Mouse (Mus musculus): ENCODE measurements around the gene Grik5. TPM values are rescaled to one million over a fixed set of nuclear protein-coding genes. Genes with fewer than 3 reads are reported as not detected.
A peak's percentile ranks its signal among the peaks of the same experiment; 100 is the strongest.

The Grik5 gene
- polyA plus RNA-seq, 1 experiment: 2.1 TPM

- peak overlapping the region; percentile 31 for H3K4me3 ChIP-seq (ENCODE audit: insufficient read depth, low read length)
- H3K4me1 ChIP-seq (ENCODE audit: control insufficient read depth, insufficient read depth, low read length): peaks cover 19% of the 10 kb centered on the region
- TF ChIP-seq POLR2A (IDR thresholded peaks at IDR 0.05; ENCODE audit: borderline replicate concordance, low read depth, low read length): no peak
- peak; percentile 63 for TF ChIP-seq CTCF (IDR thresholded peaks at IDR 0.05; ENCODE audit: low read depth, low read length)
- H3K27ac ChIP-seq (ENCODE audit: insufficient read depth, low read depth, low read length): no peak overlapping the region
Measured at GRCm38 (mm10) chr7:25010090-25010913, 61.8 kb downstream of the Grik5 start.

GRCm38 (mm10) chr7:25009099-25009700 is 62.9 kb downstream of the Grik5 start:
- Histone ChIP-seq H3K4me1 (ENCODE audit: control insufficient read depth, insufficient read depth, low read length) (peaks cover 21% of the 10 kb centered on the region), H3K27ac (ENCODE audit: insufficient read depth, low read depth, low read length) (no peak overlapping the region), H3K4me3 (ENCODE audit: insufficient read depth, low read length) (no peak overlapping the region)
- no peak for TF ChIP-seq CTCF (IDR thresholded peaks at IDR 0.05; ENCODE audit: low read depth, low read length)
- TF ChIP-seq POLR2A (IDR thresholded peaks at IDR 0.05; ENCODE audit: borderline replicate concordance, low read depth, low read length): no peak

- H3K4me3 ChIP-seq (ENCODE audit: insufficient read depth, low read length): no peak overlapping the region
- H3K4me1 ChIP-seq (ENCODE audit: control insufficient read depth, insufficient read depth, low read length): peaks cover 21% of the 10 kb centered on the region
- no peak overlapping the region for H3K27ac ChIP-seq (ENCODE audit: insufficient read depth, low read depth, low read length)
- TF ChIP-seq POLR2A (IDR thresholded peaks at IDR 0.05; ENCODE audit: borderline replicate concordance, low read depth, low read length) (no peak), CTCF (IDR thresholded peaks at IDR 0.05; ENCODE audit: low read depth, low read length) (no peak)
Measured at GRCm38 (mm10) chr7:25008635-25009034, 63.5 kb downstream of the Grik5 start.

- Histone ChIP-seq H3K4me3 (ENCODE audit: insufficient read depth, low read length) (no peak overlapping the region), H3K27ac (ENCODE audit: insufficient read depth, low read depth, low read length) (no peak overlapping the region), H3K4me1 (ENCODE audit: control insufficient read depth, insufficient read depth, low read length) (peaks cover 21% of the 10 kb centered on the region)
- TF ChIP-seq CTCF (IDR thresholded peaks at IDR 0.05; ENCODE audit: low read depth, low read length): no peak
- TF ChIP-seq POLR2A (IDR thresholded peaks at IDR 0.05; ENCODE audit: borderline replicate concordance, low read depth, low read length): no peak
Measured at GRCm38 (mm10) chr7:25007609-25008374, 64.4 kb downstream of the Grik5 start.

- peaks cover 21% of the 10 kb centered on the region for H3K4me1 ChIP-seq (ENCODE audit: control insufficient read depth, insufficient read depth, low read length)
- peak overlapping the region; percentile 88 for H3K27ac ChIP-seq (ENCODE audit: insufficient read depth, low read depth, low read length)
Measured at GRCm38 (mm10) chr7:25006586-25007364, 65.4 kb downstream of the Grik5 start.

GRCm38 (mm10) chr7:25006171-25006570 is 66.0 kb downstream of the Grik5 start:
- H3K27ac ChIP-seq (ENCODE audit: insufficient read depth, low read depth, low read length): peak overlapping the region; percentile 88
- TF ChIP-seq POLR2A (IDR thresholded peaks at IDR 0.05; ENCODE audit: borderline replicate concordance, low read depth, low read length) (no peak), CTCF (IDR thresholded peaks at IDR 0.05; ENCODE audit: low read depth, low read length) (no peak)
- peak overlapping the region; percentile 96 for H3K4me3 ChIP-seq (ENCODE audit: insufficient read depth, low read length)
- peaks cover 21% of the 10 kb centered on the region for H3K4me1 ChIP-seq (ENCODE audit: control insufficient read depth, insufficient read depth, low read length)

More at GRCm38 (mm10) chr7:25006586-25007364, 65.4 kb downstream of the Grik5 start:
- peak overlapping the region; percentile 96 for H3K4me3 ChIP-seq (ENCODE audit: insufficient read depth, low read length)
- TF ChIP-seq CTCF (IDR thresholded peaks at IDR 0.05; ENCODE audit: low read depth, low read length): no peak
- no peak for TF ChIP-seq POLR2A (IDR thresholded peaks at IDR 0.05; ENCODE audit: borderline replicate concordance, low read depth, low read length)

- H3K4me1 ChIP-seq (ENCODE audit: control insufficient read depth, insufficient read depth, low read length): peaks cover 21% of the 10 kb centered on the region
- peak within 1 kb of the TSS; percentile 88 for H3K27ac ChIP-seq (ENCODE audit: insufficient read depth, low read depth, low read length)
- TF ChIP-seq CTCF (IDR thresholded peaks at IDR 0.05; ENCODE audit: low read depth, low read length) (no peak), POLR2A (IDR thresholded peaks at IDR 0.05; ENCODE audit: borderline replicate concordance, low read depth, low read length) (no peak)
- peak within 1 kb of the TSS; percentile 96 for H3K4me3 ChIP-seq (ENCODE audit: insufficient read depth, low read length)
Measured at GRCm38 (mm10) chr7:25005421-25006065, 66.6 kb downstream of the Grik5 start, which contains the start of gene Atp1a3. Gene Atp1a3, minus strand, starts transcription at chr7:25005958.

- Histone ChIP-seq H3K4me1 (ENCODE audit: control insufficient read depth, insufficient read depth, low read length) (peaks cover 21% of the 10 kb centered on the region), H3K27ac (ENCODE audit: insufficient read depth, low read depth, low read length) (no peak overlapping the region), H3K4me3 (ENCODE audit: insufficient read depth, low read length) (peak overlapping the region; percentile 96)
- no peak for TF ChIP-seq CTCF (IDR thresholded peaks at IDR 0.05; ENCODE audit: low read depth, low read length)
- no peak for TF ChIP-seq POLR2A (IDR thresholded peaks at IDR 0.05; ENCODE audit: borderline replicate concordance, low read depth, low read length)
Measured at GRCm38 (mm10) chr7:25004806-25005205, 67.3 kb downstream of the Grik5 start.

Measured in bone marrow macrophage, adult 2 months (primary cell).